Mouse (Mus musculus) embryonic facial prominence, embryonic 13.5 days (tissue): ENCODE measurements around the gene Pum1. TPM values are rescaled to one million over a fixed set of nuclear protein-coding genes. Genes with fewer than 3 reads are reported as not detected.

Experiments used
- ATAC-seq: fragments of 200-750 bp; cut with Nextera tagmentation; 2 replicates; pipeline ENCODE4 v1.8.0; 2017; ENCODE audit warnings: low read depth; ENCODE audit not compliant: insufficient number of reproducible peaks, insufficient read depth, low FRiP score, low TSS enrichment
- H3K27ac ChIP-seq: fragments of 300-500 bp; sonication (generic); 2 replicates; pipeline ENCODE4 v1.5.1; 2015; ENCODE audit warnings: moderate library complexity, mild to moderate bottlenecking, inconsistent platforms
- H3K27me3 ChIP-seq: fragments of 300-500 bp; sonication (generic); 2 replicates; pipeline ENCODE4 v1.6.1; 2015; ENCODE audit warnings: mild to moderate bottlenecking, inconsistent platforms
- H3K36me3 ChIP-seq: fragments of 300-500 bp; sonication (generic); 2 replicates; pipeline ENCODE4 v1.6.1; 2015; ENCODE audit warnings: mild to moderate bottlenecking, inconsistent platforms
- H3K4me1 ChIP-seq: fragments of 300-500 bp; sonication (generic); 2 replicates; pipeline ENCODE4 v1.6.1; 2015; ENCODE audit warnings: inconsistent platforms
- H3K4me2 ChIP-seq: fragments of 300-500 bp; sonication (generic); 2 replicates; pipeline ENCODE4 v1.6.1; 2015; ENCODE audit warnings: moderate library complexity, mild to moderate bottlenecking, inconsistent platforms
- H3K4me3 ChIP-seq: fragments of 300-500 bp; sonication (generic); 2 replicates; pipeline ENCODE4 v1.5.1; 2015; ENCODE audit warnings: mild to moderate bottlenecking, inconsistent platforms
- H3K9ac ChIP-seq: fragments of 300-500 bp; sonication (generic); 2 replicates; pipeline ENCODE4 v1.6.1; 2015; ENCODE audit warnings: mild to moderate bottlenecking, inconsistent platforms
- H3K9me3 ChIP-seq: fragments of 300-500 bp; sonication (generic); 2 replicates; pipeline ENCODE4 v1.6.1; 2016; ENCODE audit warnings: inconsistent platforms
- WGBS: fragments of 180-500 bp; shearing (Covaris S2); methylation state at CpG from one replicate; pipeline ENCODE4 v1.1.7; 2015; ENCODE audit warnings: mixed read lengths; 5-methylcytosine and 5-hydroxymethylcytosine counted together
- polyA plus RNA-seq: library from polyadenylated mRNA; unstranded; fragments of >200 nt; fragmentation: Nextera tagmentation; extraction: Ambion mirVana; gene quantifications from 2 replicates; pipeline ENCODE4 v1.2.1, GENCODE M21; 2015

Gene Pum1
- polyA plus RNA-seq, 1 experiment from 2014 or later: 103 TPM

DNA sequence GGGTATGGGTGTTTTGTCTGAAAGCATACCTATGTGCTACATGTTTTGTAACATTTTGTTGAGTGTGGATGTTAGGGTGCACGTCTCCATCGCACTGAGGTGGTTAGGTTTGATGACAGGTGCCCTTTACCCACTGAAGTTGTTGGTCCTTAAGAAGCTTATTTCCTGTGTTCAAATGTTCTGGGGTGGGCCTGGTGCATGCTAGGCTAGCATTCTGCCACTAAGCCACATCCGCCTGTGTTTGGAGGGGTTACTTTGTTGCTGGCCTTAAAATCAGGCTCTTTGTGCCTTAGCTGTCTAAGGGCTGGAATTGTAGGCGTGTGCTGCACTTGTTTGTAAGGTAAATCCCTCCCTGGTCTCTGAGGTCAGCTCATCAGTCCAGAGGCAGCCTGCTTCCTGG is 111.7 kb downstream of the Pum1 start:
- no peak overlapping the region for H3K9ac ChIP-seq
- no peak overlapping the region for H3K4me3 ChIP-seq
- H3K36me3 ChIP-seq: peaks cover 90% of the 10 kb centered on the region

DNA sequence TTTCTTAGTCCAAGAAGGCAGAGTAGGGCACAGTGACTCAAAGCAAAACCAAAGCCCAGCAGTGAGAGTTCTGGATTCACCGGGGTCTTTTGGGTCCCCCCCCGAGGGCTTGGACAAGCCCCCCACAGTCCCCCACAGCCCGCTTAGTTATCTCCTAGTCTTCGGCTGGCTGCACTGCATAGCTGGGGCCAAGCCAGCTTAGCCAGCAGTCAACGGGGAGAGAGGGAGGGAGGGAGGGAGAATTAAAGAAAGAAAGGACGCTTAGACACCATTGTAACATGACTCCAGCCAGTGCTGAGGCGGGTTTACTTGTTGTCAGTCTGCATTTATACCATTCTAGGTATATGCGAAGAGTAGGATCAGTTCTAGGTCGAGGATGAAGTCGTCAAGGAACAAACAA is 114.5 kb downstream of the Pum1 start:
- Histone ChIP-seq H3K9ac (no peak overlapping the region), H3K4me1 (peaks cover 15% of the 10 kb centered on the region; the same call in 1 of the 2 replicates), H3K36me3 (peaks cover 90% of the 10 kb centered on the region), H3K9me3 (no peaks in the 10 kb centered on the region), H3K27ac (peak overlapping the region; percentile 66; the same call in 1 of the 2 replicates), H3K27me3 (no peaks in the 10 kb centered on the region), H3K4me3 (no peak overlapping the region), H3K4me2 (no peak overlapping the region)
- no peak for ATAC-seq
- WGBS: 47% methylated on average over 10 of the region's 10 CpGs

More for the DNA sequence above, 111.7 kb downstream of the Pum1 start:
- H3K4me2 ChIP-seq: no peak overlapping the region
- ATAC-seq: no peak
- H3K27ac ChIP-seq: 0 out of 2 replicates have a peak overlapping the region, but pooled peaks have one; percentile 5
- H3K27me3 ChIP-seq: no peaks in the 10 kb centered on the region
- no peaks in the 10 kb centered on the region for H3K9me3 ChIP-seq
- 93% methylated on average over 4 of the region's 4 CpGs for WGBS
- H3K4me1 ChIP-seq: peaks cover 13% of the 10 kb centered on the region; the same call in 1 of the 2 replicates

DNA sequence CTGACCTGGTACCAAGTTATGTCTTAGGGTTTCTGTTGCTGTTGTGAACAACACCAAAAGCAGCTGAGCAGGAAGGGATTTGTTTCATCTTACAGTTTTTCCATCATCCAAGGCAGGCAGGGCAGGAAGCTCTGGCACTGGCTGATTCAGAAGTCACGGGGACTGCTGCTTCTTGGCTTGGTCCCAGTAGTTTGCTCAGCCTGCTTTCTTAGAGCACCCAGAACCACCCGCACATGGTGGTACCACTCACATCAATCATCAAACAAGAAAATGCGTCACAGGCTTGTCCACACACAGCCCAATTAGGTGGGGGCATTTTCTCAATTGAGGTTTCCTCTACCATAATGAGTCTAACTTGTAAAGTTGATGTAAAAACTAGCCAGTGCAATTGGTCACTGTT is 115.9 kb downstream of the Pum1 start:
- Histone ChIP-seq H3K4me3 (no peak overlapping the region), H3K4me1 (peaks cover 15% of the 10 kb centered on the region; the same call in 1 of the 2 replicates), H3K27me3 (no peaks in the 10 kb centered on the region), H3K9ac (no peak overlapping the region), H3K4me2 (no peak overlapping the region), H3K36me3 (peaks cover 76% of the 10 kb centered on the region), H3K27ac (no peak overlapping the region), H3K9me3 (no peaks in the 10 kb centered on the region)
- ATAC-seq: no peak
- 73% methylated on average over 3 of the region's 3 CpGs for WGBS

DNA sequence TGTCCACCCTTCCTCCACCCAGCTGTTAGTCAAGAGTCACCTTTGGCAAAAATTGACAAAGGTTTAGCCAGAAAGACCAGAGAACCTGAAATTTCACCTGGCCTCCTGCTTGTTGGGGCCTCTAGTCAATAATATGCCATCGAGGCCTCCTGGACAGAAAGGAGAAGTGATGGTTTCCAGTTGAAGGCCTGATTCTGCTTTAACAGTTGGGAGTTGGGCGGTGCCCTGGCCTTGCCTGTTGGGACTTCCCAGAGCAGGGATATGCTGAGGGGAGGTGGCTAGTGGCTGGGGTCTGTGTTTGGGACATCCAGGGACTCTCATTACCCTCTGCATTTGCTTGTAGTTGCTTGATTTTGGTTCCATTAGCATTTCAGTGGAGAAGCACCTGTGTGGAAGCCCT is 119.4 kb downstream of the Pum1 start:
- H3K4me2 ChIP-seq: no peak overlapping the region
- no peak overlapping the region for H3K27ac ChIP-seq
- peaks cover 45% of the 10 kb centered on the region for H3K36me3 ChIP-seq
- no peaks in the 10 kb centered on the region for H3K9me3 ChIP-seq
- no peak for ATAC-seq
- H3K27me3 ChIP-seq: no peaks in the 10 kb centered on the region
- H3K4me1 ChIP-seq: peaks cover 9% of the 10 kb centered on the region
- WGBS: 94% methylated on average over 2 of the region's 2 CpGs
- no peak overlapping the region for H3K4me3 ChIP-seq
- no peak overlapping the region for H3K9ac ChIP-seq

DNA sequence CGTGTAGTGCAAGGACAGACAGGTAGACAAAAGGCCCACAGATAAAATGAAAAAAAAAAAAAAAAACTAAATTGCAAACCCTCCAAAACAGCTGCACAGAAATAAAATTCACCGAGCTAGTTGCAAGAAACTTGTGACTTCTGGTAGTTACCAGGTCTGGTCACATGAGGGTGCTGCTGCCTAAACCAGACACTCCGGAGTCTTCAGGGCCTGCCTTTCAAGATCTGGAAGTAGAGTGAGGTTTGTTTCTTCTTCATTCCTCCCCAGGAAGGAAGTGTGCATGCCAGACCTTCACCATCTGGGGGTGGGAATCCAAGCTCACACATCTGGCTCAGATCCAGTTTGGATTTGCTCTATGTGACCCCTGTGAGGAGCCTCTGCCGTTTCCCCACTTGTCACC is 121.6 kb downstream of the Pum1 start:
- Histone ChIP-seq H3K9me3 (no peaks in the 10 kb centered on the region), H3K27ac (0 out of 2 replicates have a peak overlapping the region, but pooled peaks have one; percentile 39), H3K36me3 (peaks cover 24% of the 10 kb centered on the region), H3K4me3 (no peak overlapping the region), H3K4me2 (no peak overlapping the region), H3K9ac (0 out of 2 replicates have a peak overlapping the region, but pooled peaks have one; percentile 21), H3K27me3 (no peaks in the 10 kb centered on the region), H3K4me1 (peaks cover 7% of the 10 kb centered on the region)
- ATAC-seq: no peak
- WGBS: 13% methylated on average over 4 of the region's 4 CpGs

DNA sequence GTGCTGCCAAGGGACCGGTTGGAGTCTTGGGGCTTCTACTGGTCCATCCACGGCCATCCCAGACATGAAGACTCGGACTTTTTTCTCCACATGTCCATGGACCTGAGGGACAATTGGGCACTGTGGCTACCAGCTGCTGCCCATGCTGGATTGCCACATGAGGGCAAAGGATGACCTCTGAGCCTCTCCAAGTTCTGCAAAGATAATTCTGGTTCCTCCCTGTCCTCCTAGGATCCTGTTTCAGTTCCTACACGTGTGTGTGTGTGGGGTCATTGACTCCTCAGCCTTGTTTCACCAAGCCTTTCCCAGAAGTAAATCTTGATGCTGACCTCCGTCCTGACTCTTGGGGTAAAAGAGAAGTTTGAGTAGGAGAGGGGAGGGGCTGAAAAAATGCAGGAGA is 124.4 kb downstream of the Pum1 start:
- no peak for ATAC-seq
- Histone ChIP-seq H3K4me2 (no peak overlapping the region), H3K9me3 (no peaks in the 10 kb centered on the region), H3K4me3 (no peak overlapping the region), H3K9ac (no peak overlapping the region), H3K36me3 (0 out of 2 replicates have a peak, but pooled peaks cover 1% of the 10 kb centered on the region), H3K27ac (no peak overlapping the region), H3K4me1 (peaks cover 12% of the 10 kb centered on the region), H3K27me3 (no peaks in the 10 kb centered on the region)
- WGBS: 74% methylated on average over 5 of the region's 5 CpGs

DNA sequence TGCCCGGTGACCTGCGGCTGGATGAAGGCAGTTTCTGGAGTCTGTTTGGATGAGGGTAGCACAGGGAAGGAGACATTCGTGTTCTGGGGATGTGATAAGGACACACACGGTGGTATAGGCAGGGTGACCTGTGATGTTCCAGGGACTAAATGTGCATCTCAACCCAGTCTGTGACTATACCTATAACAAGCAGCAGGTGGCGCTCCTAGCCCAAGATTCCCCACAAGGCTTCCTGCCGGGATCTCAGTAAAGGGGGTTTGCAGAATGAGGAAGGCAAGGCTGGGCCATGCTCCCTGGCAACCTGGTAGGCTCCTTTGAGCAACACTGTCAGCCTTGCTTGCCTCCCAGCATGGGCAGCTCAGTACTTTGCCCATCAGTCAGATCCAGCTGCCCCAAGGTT is 127.1 kb downstream of the Pum1 start:
- no peak for ATAC-seq
- WGBS: 7% methylated on average over 6 of the region's 6 CpGs

DNA sequence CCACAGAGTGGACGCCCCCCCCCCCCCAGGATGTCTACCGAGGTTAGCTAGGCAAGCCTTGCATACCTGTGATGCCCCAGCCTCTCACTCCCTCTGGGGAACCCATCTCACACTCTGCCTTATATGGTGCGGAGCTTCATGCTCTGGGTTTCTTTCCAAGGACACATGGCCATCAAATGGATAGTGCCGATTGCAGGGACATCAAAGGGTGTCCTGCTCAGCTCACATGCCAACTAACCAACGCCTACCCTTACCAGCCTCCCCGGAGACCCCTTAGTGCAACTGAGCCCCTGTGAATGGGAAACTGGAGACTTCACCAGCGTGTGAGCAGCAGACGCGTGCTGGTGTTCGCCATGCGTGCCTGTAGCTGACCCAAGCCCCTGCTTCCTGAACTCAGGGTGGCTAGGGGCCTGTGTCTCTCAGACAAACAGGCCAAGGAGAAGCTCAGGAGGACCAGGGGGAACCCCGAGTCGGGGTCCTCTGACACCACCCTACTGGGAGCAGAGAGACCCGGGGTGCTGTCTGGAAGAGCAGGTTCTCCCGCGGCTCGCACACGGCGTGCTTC is 128.8 kb downstream of the Pum1 start:
- Histone ChIP-seq H3K27ac (peak overlapping the region; percentile 62; the same call in 1 of the 2 replicates), H3K36me3 (no peaks in the 10 kb centered on the region), H3K4me1 (peaks cover 35% of the 10 kb centered on the region), H3K27me3 (no peaks in the 10 kb centered on the region), H3K4me3 (peak overlapping the region; percentile 91), H3K9me3 (no peaks in the 10 kb centered on the region), H3K9ac (peak overlapping the region; percentile 95), H3K4me2 (peak overlapping the region; percentile 94)
- 5% methylated on average over 19 of the region's 19 CpGs for WGBS
- no peak for ATAC-seq

More for the DNA sequence above, 127.1 kb downstream of the Pum1 start:
- Histone ChIP-seq H3K4me3 (no peak overlapping the region), H3K36me3 (no peaks in the 10 kb centered on the region), H3K4me1 (peaks cover 27% of the 10 kb centered on the region), H3K27me3 (no peaks in the 10 kb centered on the region), H3K4me2 (no peak overlapping the region), H3K9me3 (no peaks in the 10 kb centered on the region), H3K9ac (no peak overlapping the region), H3K27ac (no peak overlapping the region)

DNA sequence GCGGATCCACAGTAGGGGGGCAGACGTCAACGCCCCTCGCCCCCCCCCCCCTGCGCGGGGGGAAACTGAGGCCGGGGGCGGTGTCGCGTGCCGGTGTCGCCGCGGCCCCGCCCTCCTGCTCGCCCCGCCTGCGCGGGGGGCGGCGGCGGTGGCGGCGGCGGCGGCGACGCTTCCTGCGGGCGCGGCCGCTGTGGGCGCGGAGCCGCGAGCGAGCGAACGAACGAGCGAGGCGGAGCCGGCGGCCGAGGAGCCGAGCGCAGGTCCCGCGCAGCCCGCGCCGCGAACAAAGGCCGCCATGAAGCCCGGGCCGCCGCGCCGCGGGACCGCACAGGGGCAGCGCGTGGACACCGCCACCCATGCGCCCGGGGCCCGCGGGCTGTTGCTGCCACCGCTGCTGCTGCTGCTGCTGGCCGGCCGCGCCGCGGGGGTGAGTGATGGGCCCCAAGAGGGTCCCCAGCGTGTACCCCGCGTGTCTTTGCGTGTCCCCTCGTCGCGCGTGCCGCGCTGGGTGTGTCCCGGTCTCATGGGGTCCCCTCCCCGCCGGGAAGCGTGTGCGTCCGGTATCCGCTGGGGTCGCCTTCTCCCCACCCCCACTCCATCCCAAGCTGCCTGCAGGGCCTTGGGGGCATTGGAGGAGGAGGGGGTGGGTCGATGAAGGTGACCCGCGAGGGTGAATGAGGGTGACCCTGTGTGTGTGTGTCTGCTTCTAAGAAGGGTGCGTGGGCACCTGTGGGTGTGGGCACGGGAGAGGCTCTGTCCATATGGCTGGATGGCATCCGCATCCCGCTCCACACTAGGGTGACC is 129.5 kb downstream of the Pum1 start, which contains the start of gene Sdc3:
Sdc3 (plus strand) TSS at position 162 of the 804 bp plus-strand sequence.
- ATAC-seq: 0 out of 2 replicates have a peak, but pooled peaks have one; percentile 26
- Histone ChIP-seq H3K9ac (peak within 1 kb of the TSS; percentile 95), H3K27ac (peak within 1 kb of the TSS; percentile 62), H3K4me3 (peak within 1 kb of the TSS; percentile 91), H3K9me3 (no peaks in the 10 kb centered on the region), H3K36me3 (no peaks in the 10 kb centered on the region), H3K4me2 (peak within 1 kb of the TSS; percentile 94), H3K4me1 (peaks cover 41% of the 10 kb centered on the region), H3K27me3 (no peaks in the 10 kb centered on the region)
- WGBS: 2% methylated on average over 54 of the region's 99 CpGs

DNA sequence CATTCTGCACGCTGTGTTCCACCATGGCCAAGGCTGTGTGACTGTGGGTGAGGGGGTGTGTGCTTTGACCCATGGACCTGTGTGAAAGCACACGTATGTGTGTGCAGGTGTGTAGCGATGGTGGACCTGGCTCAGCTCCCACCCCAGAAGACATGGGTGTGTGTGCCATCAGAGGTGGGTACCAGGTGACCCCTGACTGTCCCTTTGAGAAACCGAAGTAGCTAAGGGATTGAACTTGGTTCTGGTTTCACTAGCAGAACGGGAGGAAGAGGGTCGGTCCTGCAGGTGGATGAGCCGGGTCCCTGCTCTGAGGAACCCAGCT is 130.0 kb downstream of the Pum1 start:
- peaks cover 47% of the 10 kb centered on the region for H3K4me1 ChIP-seq
- H3K27ac ChIP-seq: no peak overlapping the region
- no peaks in the 10 kb centered on the region for H3K27me3 ChIP-seq
- no peaks in the 10 kb centered on the region for H3K36me3 ChIP-seq
- H3K9me3 ChIP-seq: no peaks in the 10 kb centered on the region
- H3K4me3 ChIP-seq: peak overlapping the region; percentile 91
- H3K9ac ChIP-seq: peak overlapping the region; percentile 95
- H3K4me2 ChIP-seq: peak overlapping the region; percentile 94
- no peak; the same call in 1 of the 2 replicates for ATAC-seq
- WGBS: 33% methylated on average over 7 of the region's 7 CpGs

DNA sequence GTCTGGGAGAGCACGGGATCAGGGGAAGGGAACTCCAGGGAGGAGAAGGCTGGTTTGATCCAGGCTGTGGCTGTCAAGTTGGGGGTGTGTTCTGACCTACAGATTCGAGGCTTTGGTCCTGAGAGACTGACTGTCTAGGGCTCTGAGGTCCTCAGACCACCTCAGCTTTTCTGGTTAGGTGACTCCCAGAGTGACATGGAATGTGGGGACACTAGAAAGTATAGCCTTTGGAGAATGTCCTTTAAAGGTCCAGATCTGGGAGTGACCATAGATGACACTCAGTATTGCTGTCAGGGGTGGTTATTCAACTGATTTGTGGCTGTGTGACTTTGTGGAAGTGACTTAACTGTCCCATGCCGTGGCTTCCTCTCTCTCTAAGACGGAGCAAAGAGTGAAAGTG is 131.7 kb downstream of the Pum1 start:
- Histone ChIP-seq H3K27me3 (no peaks in the 10 kb centered on the region), H3K36me3 (no peaks in the 10 kb centered on the region), H3K9ac (peak overlapping the region; percentile 58; the same call in 1 of the 2 replicates), H3K9me3 (no peaks in the 10 kb centered on the region), H3K4me2 (peak overlapping the region; percentile 27), H3K4me3 (no peak overlapping the region), H3K27ac (no peak overlapping the region), H3K4me1 (peaks cover 63% of the 10 kb centered on the region)
- WGBS: 51% methylated on average over 4 of the region's 4 CpGs
- no peak for ATAC-seq

DNA sequence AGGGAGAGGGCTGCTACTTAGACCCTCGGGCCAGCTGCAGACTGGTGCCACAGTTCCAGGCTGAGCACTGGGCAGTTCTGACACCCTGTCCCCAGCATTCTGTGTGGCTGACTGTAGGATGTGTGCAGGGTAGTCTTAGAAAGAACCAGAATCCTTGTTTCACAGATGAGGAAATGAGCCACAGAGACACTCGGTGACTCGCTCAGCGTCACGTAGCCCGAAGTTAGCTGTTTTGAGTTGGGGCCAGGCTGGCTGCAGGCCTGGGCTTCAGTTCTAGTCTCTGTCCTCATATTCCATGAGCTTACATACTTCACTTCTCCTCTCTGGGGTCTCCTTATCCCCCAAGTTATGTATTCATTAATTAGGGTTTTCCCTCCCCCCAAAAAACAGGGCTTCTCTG is 132.8 kb downstream of the Pum1 start:
- Histone ChIP-seq H3K27ac (no peak overlapping the region), H3K36me3 (no peaks in the 10 kb centered on the region), H3K9me3 (no peaks in the 10 kb centered on the region), H3K4me3 (no peak overlapping the region), H3K4me1 (peaks cover 64% of the 10 kb centered on the region), H3K27me3 (no peaks in the 10 kb centered on the region), H3K4me2 (no peak overlapping the region), H3K9ac (no peak overlapping the region)
- WGBS: 82% methylated on average over 6 of the region's 6 CpGs
- ATAC-seq: no peak
